In genomic region chr19:57963874-57964273, GRCm38 (mm10) we compare ENCODE assay signal across 17 mouse cellular contexts.
"Had no signal": no experiment of that assay in that cellular context is flagged by ENCODE, and none has a peak within 500 bp of the region (broad histone marks: within the 10 kb centered on the region; RNA-seq: fewer than 3 reads in every experiment).

No protein-coding gene starts in this region.

- DNase-seq: left cerebral cortex, postnatal 4 days; liver; liver, embryonic 13.5 days; liver, postnatal 0 days; lung, adult 18-20 months; lung, adult 2 months; lung, embryonic 14.5 days; lung, postnatal 10 days; lung, postnatal 14 days; lung, postnatal 36 days; lung, postnatal 4 days; midbrain, embryonic 14.5 days had no signal

- ATAC-seq: liver, embryonic 12.5 days; liver, postnatal 0 days; lung, postnatal 0 days; midbrain, embryonic 13.5 days; midbrain, embryonic 15.5 days; midbrain, embryonic 16.5 days had no signal
